Mouse (Mus musculus): ENCODE data around the gene Mapk8ip2. TPM values are rescaled to one million over a fixed set of nuclear protein-coding genes. Genes with fewer than 3 reads are reported as not detected.

Mapk8ip2 gene
- polyA plus RNA-seq, 1 experiment from 2014 or later = 62.8 TPM

DNA sequence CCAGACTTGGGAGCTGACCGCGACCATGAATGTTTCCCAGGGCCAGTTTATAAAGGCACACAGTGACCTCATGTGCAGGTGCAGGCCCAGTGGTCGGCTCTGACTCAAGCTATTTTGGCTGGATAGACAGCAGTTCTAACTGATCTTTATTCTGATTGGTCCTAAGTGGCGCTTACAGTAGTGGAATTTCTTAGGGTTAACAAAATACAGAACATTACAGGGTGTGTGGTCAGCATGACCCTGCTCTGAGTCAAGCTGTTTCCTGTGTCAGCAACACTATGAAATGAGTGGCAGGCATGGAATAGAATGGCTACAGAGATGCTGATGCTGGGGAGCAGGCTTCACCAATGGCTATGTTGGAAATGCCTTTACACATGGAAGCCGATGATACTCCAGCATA lies 17.8 kb upstream of the Mapk8ip2 start:
- 85% methylated on average over 5 of the region's 5 CpGs for WGBS
- Histone ChIP-seq H3K27ac (no peak overlapping the region), H3K36me3 (replicated peaks; ENCODE audit: control insufficient read depth, insufficient read depth) (no peaks in the 10 kb centered on the region), H3K9ac (no peak overlapping the region), H3K4me2 (replicated peaks) (no peak overlapping the region), H3K9me3 (ENCODE audit: control insufficient read depth, low read length) (no peaks in the 10 kb centered on the region), H3K4me3 (replicated peaks; ENCODE audit: low read length) (no peak overlapping the region), H3K4me1 (replicated peaks; ENCODE audit: control insufficient read depth, insufficient read depth, low read length) (no peaks in the 10 kb centered on the region), H3K27me3 (ENCODE audit: control insufficient read depth, insufficient read depth, low read length) (no peaks in the 10 kb centered on the region)
- DNase-seq (ENCODE audit: low spot score) = no peak
- ATAC-seq (ENCODE audit: low FRiP score) = no peak

DNA sequence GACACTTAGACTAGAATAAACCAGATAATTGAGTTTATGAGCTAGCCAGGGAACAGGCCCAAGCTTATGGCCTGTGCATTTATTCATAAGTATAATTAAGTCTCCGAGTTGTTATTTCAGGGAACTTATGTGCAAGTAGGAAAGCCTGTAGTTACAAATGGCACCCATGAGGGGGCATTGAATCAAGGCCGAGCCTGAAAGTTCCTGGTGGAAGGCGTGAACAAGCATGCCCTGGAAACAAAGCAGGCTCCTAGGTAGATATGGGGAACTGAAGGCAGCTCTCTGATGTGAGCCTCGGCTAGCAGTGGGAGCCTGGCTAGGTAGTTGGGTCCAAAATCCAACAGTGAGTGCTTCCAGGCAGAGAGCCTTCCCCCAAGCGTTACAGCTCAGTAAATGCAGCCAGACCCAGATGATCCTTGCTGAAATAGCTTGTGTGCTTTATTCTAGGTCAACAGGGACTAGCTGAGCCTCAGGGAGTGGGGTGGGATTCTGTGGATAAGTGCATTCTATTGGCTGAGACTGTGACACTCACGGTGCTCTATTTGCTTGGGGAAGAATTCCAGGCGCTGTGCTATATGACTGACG lies 11.1 kb upstream of the Mapk8ip2 start:
- Histone ChIP-seq H3K27ac (no peak overlapping the region), H3K27me3 (ENCODE audit: control insufficient read depth, insufficient read depth, low read length) (no peaks in the 10 kb centered on the region), H3K9me3 (ENCODE audit: control insufficient read depth, low read length) (no peaks in the 10 kb centered on the region), H3K4me1 (replicated peaks; ENCODE audit: control insufficient read depth, insufficient read depth, low read length) (no peaks in the 10 kb centered on the region), H3K36me3 (replicated peaks; ENCODE audit: control insufficient read depth, insufficient read depth) (no peaks in the 10 kb centered on the region), H3K4me3 (replicated peaks; ENCODE audit: low read length) (no peak overlapping the region), H3K4me2 (replicated peaks) (no peak overlapping the region), H3K9ac (no peak overlapping the region)
- ATAC-seq (ENCODE audit: low FRiP score) = no peak
- DNase-seq (ENCODE audit: low spot score) = peak; percentile 38
- WGBS = 44% methylated on average over 8 of the region's 8 CpGs

DNA sequence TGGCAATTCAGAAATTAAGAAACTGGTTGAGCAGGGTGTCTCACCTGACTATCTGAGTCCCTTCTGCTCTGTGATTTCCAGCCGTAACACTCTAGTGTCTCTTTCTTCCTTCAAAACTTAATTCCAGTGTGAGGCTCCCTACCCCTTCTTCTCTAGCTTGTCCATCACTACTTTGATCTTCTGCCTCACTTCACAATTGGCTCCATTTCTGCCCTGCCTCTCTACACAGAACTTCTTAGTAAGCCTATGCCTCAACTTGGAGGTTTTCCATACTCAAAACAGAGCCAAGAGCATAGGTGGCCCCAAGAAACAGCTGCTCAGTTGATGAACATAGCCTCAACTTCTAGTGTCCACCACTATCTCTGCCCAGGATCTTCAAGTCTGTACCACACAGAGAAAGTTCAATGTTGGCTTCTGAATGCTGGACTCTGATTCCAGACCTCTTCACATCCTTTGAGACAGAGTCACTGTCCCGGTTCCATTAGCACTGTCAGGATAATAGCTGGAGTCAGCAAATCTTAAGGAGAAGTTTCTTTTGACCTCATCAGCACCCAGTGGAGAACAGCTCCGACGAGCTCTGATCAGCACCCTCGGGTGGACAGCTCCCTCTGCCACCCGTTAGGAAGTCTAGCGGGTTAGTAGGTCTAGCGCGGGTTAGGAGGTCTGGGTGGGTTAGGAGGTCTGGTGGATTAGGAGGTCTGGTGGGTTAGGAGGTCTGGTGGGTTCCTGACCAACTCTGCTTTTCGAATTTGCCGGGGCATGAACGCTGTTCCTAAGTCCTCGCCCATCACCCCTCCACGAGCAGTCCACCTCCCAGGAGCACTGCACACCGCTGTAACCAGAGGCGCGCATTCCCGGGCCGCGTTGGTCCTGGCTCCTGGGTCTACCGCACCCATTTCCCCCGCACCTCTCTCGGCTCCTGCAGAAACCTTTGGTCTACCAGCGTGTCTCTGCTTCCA lies 528 bp upstream of the Mapk8ip2 start:
- no peaks in the 10 kb centered on the region for H3K27me3 ChIP-seq (ENCODE audit: control insufficient read depth, insufficient read depth, low read length)
- peak overlapping the region; percentile 79 for H3K4me3 ChIP-seq (replicated peaks; ENCODE audit: low read length)
- no peaks in the 10 kb centered on the region for H3K9me3 ChIP-seq (ENCODE audit: control insufficient read depth, low read length)
- peak overlapping the region; percentile 88 for H3K9ac ChIP-seq
- peak; percentile 71 for ATAC-seq (ENCODE audit: low FRiP score)
- peaks cover 26% of the 10 kb centered on the region for H3K4me1 ChIP-seq (replicated peaks; ENCODE audit: control insufficient read depth, insufficient read depth, low read length)
- DNase-seq (ENCODE audit: low spot score) = peak; percentile 65
- WGBS = 5% methylated on average over 24 of the region's 24 CpGs
- peaks cover 20% of the 10 kb centered on the region for H3K36me3 ChIP-seq (replicated peaks; ENCODE audit: control insufficient read depth, insufficient read depth)
- H3K4me2 ChIP-seq (replicated peaks) = peak overlapping the region; percentile 98
- peak overlapping the region; percentile 85 for H3K27ac ChIP-seq

DNA sequence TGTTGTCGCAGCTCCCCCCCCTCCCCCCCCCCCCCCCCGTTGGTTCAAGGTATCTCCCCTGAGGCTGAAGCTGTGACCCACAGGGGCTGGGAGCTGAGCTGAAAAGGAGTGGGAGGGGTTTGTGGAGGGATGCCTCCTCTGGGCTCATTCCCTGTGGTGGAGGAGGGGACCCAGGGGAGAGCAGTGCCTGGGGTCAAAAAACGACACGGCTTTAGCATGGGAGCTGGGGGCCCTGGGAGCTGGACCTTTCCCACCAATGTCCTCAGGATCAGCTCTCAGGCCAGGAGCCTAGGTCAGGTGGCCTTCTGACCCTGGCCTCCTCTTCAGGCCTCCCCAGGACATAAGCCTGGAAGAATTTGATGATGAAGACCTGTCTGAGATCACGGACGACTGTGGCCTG lies 1.1 kb downstream of the Mapk8ip2 start:
- no peaks in the 10 kb centered on the region for H3K9me3 ChIP-seq (ENCODE audit: control insufficient read depth, low read length)
- no peaks in the 10 kb centered on the region for H3K27me3 ChIP-seq (ENCODE audit: control insufficient read depth, insufficient read depth, low read length)
- WGBS = 11% methylated on average over 4 of the region's 6 CpGs
- H3K4me2 ChIP-seq (replicated peaks) = peak overlapping the region; percentile 98
- H3K27ac ChIP-seq = no peak overlapping the region; the same call in 1 of the 2 replicates
- peak overlapping the region; percentile 79 for H3K4me3 ChIP-seq (replicated peaks; ENCODE audit: low read length)
- DNase-seq (ENCODE audit: low spot score) (no peak), ATAC-seq (ENCODE audit: low FRiP score) (no peak)
- H3K4me1 ChIP-seq (replicated peaks; ENCODE audit: control insufficient read depth, insufficient read depth, low read length) = peaks cover 26% of the 10 kb centered on the region
- H3K36me3 ChIP-seq (replicated peaks; ENCODE audit: control insufficient read depth, insufficient read depth) = peaks cover 36% of the 10 kb centered on the region
- H3K9ac ChIP-seq = peak overlapping the region; percentile 88

DNA sequence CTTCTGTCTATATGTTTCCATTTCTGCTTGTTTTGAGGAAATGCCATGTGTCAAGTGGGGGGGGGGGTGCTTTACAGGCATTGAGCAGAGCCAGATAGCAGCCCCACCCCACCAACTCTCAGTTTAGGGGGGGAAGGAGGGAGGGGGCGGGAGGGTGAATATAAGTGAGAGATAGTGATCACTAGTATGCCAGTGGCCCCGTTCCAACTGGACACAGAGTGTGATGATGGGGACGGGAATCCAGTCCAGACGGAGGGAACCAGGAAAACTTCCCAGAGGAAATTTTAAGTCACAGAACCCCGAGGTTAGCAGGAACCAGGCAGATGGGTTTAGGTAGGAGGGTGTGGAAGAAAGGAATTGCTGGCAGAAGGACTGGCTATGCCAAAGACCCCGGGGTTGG lies 1.9 kb downstream of the Mapk8ip2 start:
- H3K9ac ChIP-seq = peak overlapping the region; percentile 88; the same call in 1 of the 2 replicates
- WGBS = 79% methylated on average over 6 of the region's 6 CpGs
- H3K9me3 ChIP-seq (ENCODE audit: control insufficient read depth, low read length) = no peaks in the 10 kb centered on the region

DNA sequence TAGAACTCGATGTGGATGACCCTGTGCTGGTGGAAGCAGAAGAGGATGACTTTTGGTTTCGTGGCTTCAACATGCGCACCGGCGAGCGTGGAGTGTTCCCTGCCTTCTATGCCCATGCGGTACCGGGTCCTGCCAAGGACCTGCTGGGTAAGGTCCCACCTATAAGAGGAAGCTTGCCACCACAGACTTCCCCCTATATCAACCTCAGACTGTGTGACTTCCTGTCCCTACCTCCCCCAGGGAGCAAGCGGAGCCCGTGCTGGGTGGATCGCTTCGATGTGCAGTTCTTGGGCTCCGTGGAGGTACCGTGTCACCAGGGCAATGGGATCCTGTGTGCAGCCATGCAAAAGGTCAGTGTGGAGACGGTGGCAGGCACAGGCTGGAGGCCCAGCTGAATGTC lies 5.2 kb downstream of the Mapk8ip2 start:
- Histone ChIP-seq H3K27ac (no peak overlapping the region), H3K4me1 (replicated peaks; ENCODE audit: control insufficient read depth, insufficient read depth, low read length) (peaks cover 16% of the 10 kb centered on the region), H3K9me3 (ENCODE audit: control insufficient read depth, low read length) (no peaks in the 10 kb centered on the region), H3K27me3 (ENCODE audit: control insufficient read depth, insufficient read depth, low read length) (no peaks in the 10 kb centered on the region), H3K4me2 (replicated peaks) (no peak overlapping the region), H3K36me3 (replicated peaks; ENCODE audit: control insufficient read depth, insufficient read depth) (peaks cover 77% of the 10 kb centered on the region), H3K9ac (no peak overlapping the region), H3K4me3 (replicated peaks; ENCODE audit: low read length) (no peak overlapping the region)
- WGBS = 94% methylated on average over 15 of the region's 15 CpGs
- ATAC-seq (ENCODE audit: low FRiP score) (no peak), DNase-seq (ENCODE audit: low spot score) (no peak)

More for the DNA sequence above, 1.9 kb downstream of the Mapk8ip2 start:
- ATAC-seq (ENCODE audit: low FRiP score) (no peak), DNase-seq (ENCODE audit: low spot score) (no peak)
- peaks cover 44% of the 10 kb centered on the region for H3K36me3 ChIP-seq (replicated peaks; ENCODE audit: control insufficient read depth, insufficient read depth)
- peak overlapping the region; percentile 79 for H3K4me3 ChIP-seq (replicated peaks; ENCODE audit: low read length)
- no peak overlapping the region; the same call in 1 of the 2 replicates for H3K27ac ChIP-seq
- H3K27me3 ChIP-seq (ENCODE audit: control insufficient read depth, insufficient read depth, low read length) = no peaks in the 10 kb centered on the region
- H3K4me1 ChIP-seq (replicated peaks; ENCODE audit: control insufficient read depth, insufficient read depth, low read length) = peaks cover 26% of the 10 kb centered on the region
- H3K4me2 ChIP-seq (replicated peaks) = peak overlapping the region; percentile 98

DNA sequence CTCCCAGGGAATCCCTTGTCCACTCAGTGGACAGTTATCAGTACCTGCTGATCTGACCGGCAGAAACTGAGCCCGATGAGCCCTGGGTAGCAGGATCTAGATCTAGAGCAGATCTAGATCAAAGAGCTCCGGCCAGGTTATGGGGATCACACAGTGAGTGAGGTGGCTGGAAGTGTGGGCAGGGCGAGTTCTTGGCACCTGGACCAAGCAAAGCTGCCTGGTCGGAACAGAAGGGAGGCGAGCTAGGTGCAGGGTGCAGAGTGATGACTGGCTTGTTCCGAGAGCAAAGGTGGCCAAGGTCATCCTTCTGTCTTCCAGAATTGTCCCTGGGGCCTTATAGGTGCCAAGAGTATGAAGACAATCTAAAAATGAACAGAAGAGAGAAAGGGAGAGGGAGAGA lies 6.1 kb downstream of the Mapk8ip2 start:
- no peak overlapping the region for H3K9ac ChIP-seq
- 95% methylated on average over 7 of the region's 7 CpGs for WGBS
- no peak for ATAC-seq (ENCODE audit: low FRiP score)
- H3K4me2 ChIP-seq (replicated peaks) = no peak overlapping the region
- peaks cover 14% of the 10 kb centered on the region for H3K4me1 ChIP-seq (replicated peaks; ENCODE audit: control insufficient read depth, insufficient read depth, low read length)
- H3K27ac ChIP-seq = no peak overlapping the region
- H3K36me3 ChIP-seq (replicated peaks; ENCODE audit: control insufficient read depth, insufficient read depth) = peaks cover 83% of the 10 kb centered on the region
- H3K9me3 ChIP-seq (ENCODE audit: control insufficient read depth, low read length) = no peaks in the 10 kb centered on the region
- no peak overlapping the region for H3K4me3 ChIP-seq (replicated peaks; ENCODE audit: low read length)
- H3K27me3 ChIP-seq (ENCODE audit: control insufficient read depth, insufficient read depth, low read length) = no peaks in the 10 kb centered on the region
- no peak for DNase-seq (ENCODE audit: low spot score)

DNA sequence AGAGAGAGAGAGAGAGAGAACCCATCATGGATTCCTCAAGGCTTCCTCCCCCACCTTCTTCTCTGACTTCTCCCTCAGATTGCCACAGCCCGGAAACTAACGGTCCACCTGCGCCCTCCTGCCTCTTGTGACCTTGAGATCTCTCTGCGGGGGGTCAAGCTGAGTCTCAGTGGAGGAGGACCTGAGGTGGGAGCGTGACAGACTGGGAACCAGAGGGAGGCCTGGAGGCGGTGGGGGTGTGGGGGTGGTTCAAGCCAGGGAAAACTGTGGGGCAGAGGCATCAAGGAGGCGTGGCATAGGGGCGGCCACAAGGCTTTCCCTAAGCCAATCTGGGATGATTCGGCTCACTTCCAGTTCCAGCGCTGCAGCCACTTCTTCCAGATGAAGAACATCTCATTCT lies 6.6 kb downstream of the Mapk8ip2 start:
- H3K4me2 ChIP-seq (replicated peaks) = no peak overlapping the region
- no peak overlapping the region for H3K9ac ChIP-seq
- H3K9me3 ChIP-seq (ENCODE audit: control insufficient read depth, low read length) = no peaks in the 10 kb centered on the region
- no peaks in the 10 kb centered on the region for H3K27me3 ChIP-seq (ENCODE audit: control insufficient read depth, insufficient read depth, low read length)
- H3K36me3 ChIP-seq (replicated peaks; ENCODE audit: control insufficient read depth, insufficient read depth) = peaks cover 83% of the 10 kb centered on the region
- H3K27ac ChIP-seq = no peak overlapping the region
- DNase-seq (ENCODE audit: low spot score) = no peak
- ATAC-seq (ENCODE audit: low FRiP score) = no peak
- peaks cover 9% of the 10 kb centered on the region for H3K4me1 ChIP-seq (replicated peaks; ENCODE audit: control insufficient read depth, insufficient read depth, low read length)
- 83% methylated on average over 10 of the region's 10 CpGs for WGBS
- H3K4me3 ChIP-seq (replicated peaks; ENCODE audit: low read length) = no peak overlapping the region

DNA sequence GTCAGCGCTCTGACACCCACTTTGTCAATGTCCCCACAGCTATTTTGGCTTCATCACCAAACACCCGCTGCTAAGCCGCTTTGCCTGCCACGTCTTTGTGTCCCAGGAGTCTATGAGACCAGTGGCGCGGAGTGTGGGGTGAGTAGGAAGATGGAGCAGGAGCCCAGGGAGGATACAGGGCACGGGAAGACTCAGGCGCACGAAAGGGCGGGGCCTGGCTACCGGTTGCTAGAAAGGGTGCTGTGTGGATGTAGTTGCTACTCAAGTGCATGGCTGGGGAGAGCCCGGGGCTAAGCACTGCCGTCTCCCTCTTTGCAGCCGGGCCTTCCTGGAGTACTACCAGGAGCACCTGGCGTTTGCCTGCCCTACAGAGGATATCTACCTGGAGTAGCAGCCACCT lies 7.6 kb downstream of the Mapk8ip2 start:
- ATAC-seq (ENCODE audit: low FRiP score) = no peak
- H3K27me3 ChIP-seq (ENCODE audit: control insufficient read depth, insufficient read depth, low read length) = no peaks in the 10 kb centered on the region
- no peak overlapping the region for H3K4me3 ChIP-seq (replicated peaks; ENCODE audit: low read length)
- H3K4me2 ChIP-seq (replicated peaks) = no peak overlapping the region
- 85% methylated on average over 15 of the region's 15 CpGs for WGBS
- no peak overlapping the region for H3K9ac ChIP-seq
- no peaks in the 10 kb centered on the region for H3K4me1 ChIP-seq (replicated peaks; ENCODE audit: control insufficient read depth, insufficient read depth, low read length)
- no peaks in the 10 kb centered on the region for H3K9me3 ChIP-seq (ENCODE audit: control insufficient read depth, low read length)
- H3K36me3 ChIP-seq (replicated peaks; ENCODE audit: control insufficient read depth, insufficient read depth) = peaks cover 82% of the 10 kb centered on the region
- no peak for DNase-seq (ENCODE audit: low spot score)
- H3K27ac ChIP-seq = no peak overlapping the region

Data from hindbrain, embryonic 14.5 days (tissue).